Mouse (Mus musculus): ENCODE results near the gene Kera. TPM values are rescaled to one million over a fixed set of nuclear protein-coding genes. Genes with fewer than 3 reads are reported as not detected.

Kera gene
- not detected in 4 replicates for total RNA-seq (2023)

DNA sequence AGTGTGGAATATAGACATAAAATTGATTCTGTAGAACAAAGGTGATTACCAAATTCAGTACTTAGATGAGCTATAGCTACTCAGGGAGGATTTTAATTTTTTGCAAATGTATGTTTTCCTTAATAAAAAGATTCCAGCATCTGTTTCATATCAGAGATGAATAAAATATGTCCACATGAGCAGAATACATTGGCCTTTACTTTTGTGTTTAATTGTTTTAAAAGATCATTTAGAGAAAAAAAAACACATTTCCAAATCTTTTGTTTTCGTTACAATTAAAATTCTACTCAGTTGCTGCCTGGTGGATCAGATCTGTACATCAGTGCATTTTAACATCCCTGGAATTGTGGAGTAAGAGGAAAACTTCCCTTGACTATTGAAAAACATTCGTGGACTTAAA lies at the start of gene Kera:
Kera (plus strand) TSS at position 301 of the 400 bp plus-strand sequence.

DNA sequence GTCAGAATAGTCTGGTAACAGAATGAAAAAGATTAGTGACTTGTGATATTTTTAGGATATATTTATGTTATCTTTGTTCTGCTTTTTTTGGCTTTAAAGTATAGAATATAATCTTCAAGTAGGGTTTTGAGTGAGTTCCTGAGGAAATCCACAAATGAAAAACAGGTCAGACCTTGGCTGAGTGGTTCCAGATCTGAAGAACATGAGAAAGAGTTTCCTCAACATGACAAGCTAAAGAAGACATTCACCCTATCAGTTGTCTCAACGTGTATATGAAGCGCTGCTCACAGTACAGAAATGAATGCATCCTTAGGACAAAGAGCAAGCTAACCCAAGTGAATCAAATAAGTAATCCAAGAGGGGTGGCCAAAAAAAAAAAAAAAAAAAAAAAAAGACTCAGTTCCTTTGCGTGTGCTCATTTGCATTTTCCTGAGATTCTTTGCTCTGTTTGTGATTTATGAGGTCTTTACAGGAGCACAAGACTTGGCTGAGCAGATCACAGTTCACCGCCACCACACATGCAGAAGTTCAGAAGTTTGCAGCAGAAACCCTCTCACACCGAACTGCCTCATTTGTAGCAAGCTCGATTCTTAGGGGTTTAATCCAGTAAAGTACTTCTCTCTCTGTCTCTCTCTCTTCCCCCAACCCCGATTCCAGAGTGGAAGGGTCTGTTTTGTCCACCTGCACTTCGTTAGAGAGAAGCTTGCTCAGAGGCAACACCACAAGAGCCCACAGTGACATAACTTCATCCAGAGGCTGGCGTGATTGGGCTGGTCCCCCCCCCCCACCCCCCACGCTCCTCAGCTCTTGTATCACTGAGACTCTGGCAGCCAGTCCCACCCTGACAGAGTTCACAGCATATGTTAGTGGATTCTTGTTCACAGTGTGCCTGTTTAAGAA lies 41.5 kb upstream of the Kera start, which contains the start of gene Lum:
Lum (plus strand) TSS at position 172 of the 900 bp plus-strand sequence.

GRCm38 (mm10) chr10:97643768-97644167 lies 37.1 kb downstream of the Kera start, which contains the start of gene Epyc:
Gene Epyc, plus strand, starts transcription at chr10:97644068.

Other genes starting within 250 kb of the Kera start
- gene Dcn, start 127.3 kb upstream of the Kera start, total RNA-seq (2023) = 0.67 to 1.5 TPM (median 0.82 TPM) in 4 replicates
- not detected in 4 replicates for gene Lum, start 41.8 kb upstream of the Kera start, total RNA-seq (2023)
- gene Epyc, start 37.2 kb downstream of the Kera start, total RNA-seq (2023) = not detected in 4 replicates
- gene Ccer1, start 86.2 kb downstream of the Kera start, total RNA-seq (2023) = not detected in 4 replicates
- not detected in 4 replicates for gene C030005K15Rik, start 119.9 kb downstream of the Kera start, total RNA-seq (2023)

Data from B cell, adult 62 days (primary cell).